Mouse (Mus musculus) forebrain, embryonic 15.5 days (tissue): ENCODE results near the gene Hivep1. TPM values are rescaled to one million over a fixed set of nuclear protein-coding genes. Genes with fewer than 3 reads are reported as not detected.

ENCODE experiments used
- ATAC-seq: fragments of 200-750 bp; cut with Nextera tagmentation; replicated peaks from 2 replicates; pipeline ENCODE4 v1.8.0; 2017; ENCODE audit warnings: mild to moderate bottlenecking, moderate TSS enrichment, moderate library complexity
- H3K27ac ChIP-seq: fragments of 300-500 bp; sonication (generic); replicated peaks from 2 replicates; pipeline ENCODE4 v1.5.1; 2015; ENCODE audit warnings: mild to moderate bottlenecking, inconsistent platforms
- H3K27me3 ChIP-seq: fragments of 300-500 bp; sonication (generic); 2 replicates; pipeline ENCODE4 v1.6.1; 2015; ENCODE audit warnings: inconsistent platforms
- H3K36me3 ChIP-seq: fragments of 300-500 bp; sonication (generic); 2 replicates; pipeline ENCODE4 v1.6.1; 2015; ENCODE audit warnings: mild to moderate bottlenecking, inconsistent platforms
- H3K4me1 ChIP-seq: fragments of 300-500 bp; sonication (generic); 2 replicates; pipeline ENCODE4 v1.6.1; 2015; ENCODE audit warnings: inconsistent platforms
- H3K4me2 ChIP-seq: fragments of 300-500 bp; sonication (generic); replicated peaks from 2 replicates; pipeline ENCODE4 v1.6.1; 2015; ENCODE audit warnings: mild to moderate bottlenecking, inconsistent platforms
- H3K4me3 ChIP-seq: fragments of 300-500 bp; sonication (generic); 2 replicates; pipeline ENCODE4 v1.5.1; 2015; ENCODE audit warnings: mild to moderate bottlenecking, inconsistent platforms
- H3K9ac ChIP-seq: fragments of 300-500 bp; sonication (generic); replicated peaks from 2 replicates; pipeline ENCODE4 v1.6.1; 2015; ENCODE audit warnings: mild to moderate bottlenecking, inconsistent platforms
- H3K9me3 ChIP-seq: fragments of 300-500 bp; sonication (generic); 2 replicates; pipeline ENCODE4 v1.6.1; 2016; ENCODE audit warnings: inconsistent platforms
- WGBS: fragments of 180-500 bp; shearing (Covaris S2); methylation state at CpG from one replicate; pipeline ENCODE4 v1.1.7; 2015; ENCODE audit warnings: mixed read lengths; 5-methylcytosine and 5-hydroxymethylcytosine counted together
- polyA plus RNA-seq: library from polyadenylated mRNA; unstranded; fragments of >200 nt; fragmentation: Nextera tagmentation; extraction: Ambion mirVana; gene quantifications from 2 replicates; pipeline ENCODE4 v1.2.1, GENCODE M21; 2015

Hivep1 gene
- polyA plus RNA-seq, 1 experiment from 2014 or later, result 21.9 TPM

DNA sequence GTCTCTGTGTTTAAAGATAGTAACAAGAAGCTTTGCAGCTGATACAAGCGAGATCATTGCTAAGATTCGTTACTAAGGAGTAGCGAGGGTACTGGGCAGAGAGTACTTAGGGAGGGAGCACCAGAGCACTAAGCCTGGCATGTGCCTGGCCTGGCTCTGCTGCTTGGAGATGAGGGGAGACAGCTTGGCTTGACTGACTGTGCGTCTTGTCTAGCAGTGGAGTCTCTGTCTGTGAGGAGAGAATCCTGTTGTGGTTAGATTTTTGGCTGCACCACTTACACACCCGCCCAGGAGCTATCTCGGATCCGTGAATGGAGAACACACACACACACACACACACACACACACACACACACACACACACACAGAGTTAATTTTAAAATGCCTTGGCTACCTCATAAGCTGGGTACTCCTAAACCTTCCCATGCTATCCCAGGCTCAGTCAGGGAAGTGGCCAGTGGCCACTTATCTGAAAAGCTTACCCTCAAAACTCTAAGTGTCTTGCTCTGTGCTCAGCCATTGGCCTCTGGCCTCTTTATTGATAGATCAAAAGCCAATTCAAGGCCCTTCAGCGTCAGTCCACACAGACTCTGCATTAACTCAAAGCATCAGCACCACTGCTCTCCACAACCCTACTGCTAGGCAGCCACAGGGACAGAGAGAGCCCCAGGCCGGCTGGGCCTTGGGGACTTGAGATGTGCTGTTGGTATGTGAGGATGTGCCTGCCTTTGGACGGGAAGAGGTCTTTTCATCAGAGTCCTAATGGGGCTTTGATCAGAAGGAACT, 28.5 kb downstream of the Hivep1 start:
- Histone ChIP-seq H3K36me3 (no peaks in the 10 kb centered on the region), H3K9me3 (no peaks in the 10 kb centered on the region), H3K27ac (no peak overlapping the region), H3K27me3 (no peaks in the 10 kb centered on the region), H3K4me1 (no peaks in the 10 kb centered on the region; the same call in 1 of the 2 replicates), H3K9ac (no peak overlapping the region), H3K4me3 (no peak overlapping the region), H3K4me2 (no peak overlapping the region)
- ATAC-seq, result no peak
- WGBS, result 62% methylated on average over 8 of the region's 10 CpGs

- WGBS, result 73% methylated on average over 5 of the region's 5 CpGs
Observed at GRCm38 (mm10) chr13:42088339-42088738, 36.5 kb downstream of the Hivep1 start.

DNA sequence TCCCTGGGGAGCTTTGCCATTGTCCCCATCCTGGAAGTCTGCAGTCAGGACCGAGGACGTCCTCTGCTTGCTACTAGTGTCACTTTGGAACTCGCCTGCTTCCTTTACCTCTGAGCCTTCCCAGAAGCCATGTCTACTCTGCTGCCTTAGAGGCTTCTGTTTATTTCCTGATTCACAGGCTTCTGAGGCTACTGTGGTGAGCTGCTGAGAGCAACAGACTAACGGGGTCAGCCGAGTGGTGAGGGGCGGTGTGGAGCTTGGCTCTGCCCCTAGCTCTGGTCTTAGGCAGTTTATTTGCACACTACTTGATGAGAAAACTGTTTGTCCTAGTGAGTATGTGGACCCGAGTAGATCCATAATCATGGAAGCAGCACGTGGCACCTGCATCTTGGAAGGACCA, 37.2 kb downstream of the Hivep1 start:
- no peak for ATAC-seq
- 69% methylated on average over 8 of the region's 8 CpGs for WGBS
- H3K27me3 ChIP-seq, result no peaks in the 10 kb centered on the region

More at GRCm38 (mm10) chr13:42088339-42088738, 36.5 kb downstream of the Hivep1 start:
- ATAC-seq, result no peak
- no peak overlapping the region for H3K4me3 ChIP-seq
- H3K36me3 ChIP-seq, result no peaks in the 10 kb centered on the region
- no peak overlapping the region for H3K9ac ChIP-seq
- no peak overlapping the region for H3K27ac ChIP-seq
- H3K4me1 ChIP-seq, result peaks cover 16% of the 10 kb centered on the region; the same call in 1 of the 2 replicates
- no peak overlapping the region for H3K4me2 ChIP-seq
- no peaks in the 10 kb centered on the region for H3K9me3 ChIP-seq
- no peaks in the 10 kb centered on the region for H3K27me3 ChIP-seq

DNA sequence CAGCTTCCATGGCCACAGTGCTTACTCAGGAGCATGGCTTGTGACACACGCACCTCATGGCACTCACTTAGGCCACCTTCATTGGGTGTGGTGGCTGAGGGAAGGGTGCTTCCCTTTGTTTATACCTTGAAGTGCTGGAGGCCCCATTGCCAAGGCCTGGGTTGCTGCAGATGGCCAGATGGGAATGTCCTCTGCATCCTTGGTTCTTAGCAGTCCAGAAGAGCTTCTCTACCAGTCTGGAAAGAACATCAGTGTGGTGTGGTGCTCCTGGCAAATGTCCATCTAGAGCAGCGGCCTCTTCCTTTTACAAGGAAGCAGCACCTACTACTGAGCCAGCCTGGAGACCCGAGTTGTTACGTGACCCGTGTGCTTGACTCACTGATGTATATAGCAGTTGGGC, 38.9 kb downstream of the Hivep1 start:
- H3K4me1 ChIP-seq, result peaks cover 16% of the 10 kb centered on the region; the same call in 1 of the 2 replicates
- WGBS, result 89% methylated on average over 5 of the region's 5 CpGs
- no peak overlapping the region for H3K4me3 ChIP-seq
- no peak overlapping the region for H3K9ac ChIP-seq
- no peaks in the 10 kb centered on the region for H3K27me3 ChIP-seq
- no peaks in the 10 kb centered on the region for H3K9me3 ChIP-seq
- no peak overlapping the region for H3K4me2 ChIP-seq
- no peaks in the 10 kb centered on the region for H3K36me3 ChIP-seq
- H3K27ac ChIP-seq, result no peak overlapping the region
- ATAC-seq, result no peak

More for the DNA sequence above, 37.2 kb downstream of the Hivep1 start:
- Histone ChIP-seq H3K4me2 (no peak overlapping the region), H3K4me1 (peaks cover 16% of the 10 kb centered on the region; the same call in 1 of the 2 replicates), H3K4me3 (no peak overlapping the region), H3K9me3 (no peaks in the 10 kb centered on the region), H3K27ac (no peak overlapping the region), H3K9ac (no peak overlapping the region), H3K36me3 (no peaks in the 10 kb centered on the region)

DNA sequence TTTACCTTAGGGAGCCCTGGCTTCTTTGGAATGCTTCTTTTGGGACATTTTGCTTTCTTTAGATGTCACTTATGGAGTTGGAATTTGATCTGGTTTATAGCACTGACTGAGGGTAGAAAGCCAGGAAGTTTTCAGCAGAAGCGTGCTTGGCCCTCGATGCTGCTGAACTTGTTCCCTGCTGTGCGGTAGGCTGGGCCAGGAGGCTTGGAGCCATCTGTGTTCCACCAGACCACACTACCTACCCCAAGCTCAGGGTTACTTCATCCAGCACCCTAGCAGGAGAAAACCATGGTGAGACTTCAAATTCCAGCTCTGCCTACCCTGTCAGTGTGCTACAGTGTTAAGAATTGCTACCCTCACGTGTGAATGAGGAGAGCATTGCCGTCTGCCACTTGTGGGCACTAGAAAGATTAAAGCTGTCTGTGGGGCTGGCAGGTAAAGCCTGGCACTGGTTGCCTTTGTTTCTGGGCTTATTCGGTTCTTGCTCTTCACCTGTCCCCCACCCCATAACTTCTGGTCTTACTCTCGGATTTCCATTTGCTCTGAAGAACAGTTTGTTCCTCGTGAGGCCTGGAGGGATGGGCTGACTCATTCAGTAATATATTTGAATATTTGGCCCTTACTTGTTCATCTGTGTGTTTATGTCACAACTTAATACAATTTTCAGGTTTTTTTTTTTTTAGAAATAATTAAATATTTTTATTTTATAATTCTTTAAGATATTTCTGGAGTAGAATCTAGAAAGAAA, 40.7 kb downstream of the Hivep1 start:
- Histone ChIP-seq H3K4me2 (no peak overlapping the region), H3K36me3 (no peaks in the 10 kb centered on the region), H3K4me3 (no peak overlapping the region), H3K9me3 (no peaks in the 10 kb centered on the region), H3K4me1 (peaks cover 19% of the 10 kb centered on the region; the same call in 1 of the 2 replicates), H3K27ac (no peak overlapping the region), H3K9ac (no peak overlapping the region), H3K27me3 (no peaks in the 10 kb centered on the region)
- WGBS, result 68% methylated on average over 8 of the region's 8 CpGs
- no peak for ATAC-seq

GRCm38 (mm10) chr13:42093268-42094042, 41.6 kb downstream of the Hivep1 start:
- no peak for ATAC-seq
- 61% methylated on average over 12 of the region's 12 CpGs for WGBS
- H3K36me3 ChIP-seq, result no peaks in the 10 kb centered on the region
- H3K9me3 ChIP-seq, result no peaks in the 10 kb centered on the region
- no peak overlapping the region for H3K9ac ChIP-seq
- H3K27ac ChIP-seq, result no peak overlapping the region
- H3K27me3 ChIP-seq, result no peaks in the 10 kb centered on the region
- no peak overlapping the region for H3K4me2 ChIP-seq
- no peak overlapping the region for H3K4me3 ChIP-seq
- H3K4me1 ChIP-seq, result peaks cover 19% of the 10 kb centered on the region; the same call in 1 of the 2 replicates

DNA sequence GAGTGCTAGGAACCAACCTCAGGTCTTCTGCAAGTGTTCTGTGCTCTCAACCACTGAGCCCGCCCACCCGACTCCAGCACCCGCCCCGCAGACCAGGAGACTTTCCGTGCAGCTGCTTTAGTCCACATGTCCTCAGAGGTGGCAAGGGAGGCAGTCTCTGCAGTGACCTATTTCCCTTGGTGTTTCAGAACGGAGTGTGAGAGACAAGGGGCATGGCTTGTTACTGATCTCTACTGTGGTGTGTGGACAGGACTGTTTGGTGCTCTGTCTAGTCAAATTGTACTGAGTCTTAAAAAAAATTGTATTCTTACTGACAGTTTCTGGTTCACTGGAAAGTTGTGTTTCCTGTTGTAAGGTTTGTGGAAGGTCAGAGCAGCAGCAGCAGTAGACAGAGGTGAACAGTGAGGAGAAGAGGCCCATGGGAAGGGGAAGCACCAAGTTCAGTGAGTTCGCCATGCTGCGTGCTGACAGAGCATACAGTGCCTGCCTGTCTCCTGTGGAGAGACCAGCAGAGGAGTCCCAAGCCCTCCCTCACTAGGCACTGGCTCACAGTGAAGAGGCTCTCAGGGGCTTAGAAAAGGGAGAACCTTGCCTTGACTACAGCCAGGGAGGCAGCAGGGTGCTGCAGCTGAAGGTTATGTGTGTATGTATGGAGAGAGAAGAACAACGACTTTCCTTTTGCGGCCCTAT, 44.1 kb downstream of the Hivep1 start:
- H3K4me2 ChIP-seq, result no peak overlapping the region
- 79% methylated on average over 10 of the region's 10 CpGs for WGBS
- H3K27me3 ChIP-seq, result no peaks in the 10 kb centered on the region
- no peak overlapping the region for H3K4me3 ChIP-seq
- H3K4me1 ChIP-seq, result peaks cover 16% of the 10 kb centered on the region; the same call in 1 of the 2 replicates
- no peak for ATAC-seq
- no peaks in the 10 kb centered on the region for H3K36me3 ChIP-seq
- no peak overlapping the region for H3K9ac ChIP-seq
- H3K9me3 ChIP-seq, result no peaks in the 10 kb centered on the region
- H3K27ac ChIP-seq, result no peak overlapping the region

- Histone ChIP-seq H3K4me3 (no peak overlapping the region), H3K9ac (no peak overlapping the region), H3K9me3 (no peaks in the 10 kb centered on the region), H3K36me3 (no peaks in the 10 kb centered on the region), H3K4me1 (peaks cover 23% of the 10 kb centered on the region), H3K27ac (no peak overlapping the region), H3K27me3 (no peaks in the 10 kb centered on the region), H3K4me2 (no peak overlapping the region)
- ATAC-seq, result no peak
Observed at GRCm38 (mm10) chr13:42097109-42097508, 45.3 kb downstream of the Hivep1 start.

- no peaks in the 10 kb centered on the region for H3K9me3 ChIP-seq
- H3K27ac ChIP-seq, result no peak overlapping the region
- H3K9ac ChIP-seq, result no peak overlapping the region
- H3K4me1 ChIP-seq, result peaks cover 31% of the 10 kb centered on the region
- no peaks in the 10 kb centered on the region for H3K36me3 ChIP-seq
- no peak overlapping the region for H3K4me3 ChIP-seq
- no peaks in the 10 kb centered on the region for H3K27me3 ChIP-seq
- WGBS, result 97% methylated on average over 1 of the region's 1 CpGs
- ATAC-seq, result no peak
- H3K4me2 ChIP-seq, result no peak overlapping the region
Observed at GRCm38 (mm10) chr13:42098522-42098921, 46.7 kb downstream of the Hivep1 start.

- WGBS, result 83% methylated on average over 4 of the region's 4 CpGs
- Histone ChIP-seq H3K36me3 (no peaks in the 10 kb centered on the region), H3K9me3 (no peaks in the 10 kb centered on the region), H3K27me3 (no peaks in the 10 kb centered on the region), H3K27ac (no peak overlapping the region), H3K4me2 (no peak overlapping the region), H3K4me1 (peaks cover 35% of the 10 kb centered on the region), H3K4me3 (no peak overlapping the region), H3K9ac (no peak overlapping the region)
- no peak for ATAC-seq
Observed at GRCm38 (mm10) chr13:42099523-42099922, 47.7 kb downstream of the Hivep1 start.

- ATAC-seq, result peak; percentile 27
- H3K4me2 ChIP-seq, result no peak overlapping the region
- H3K27me3 ChIP-seq, result no peaks in the 10 kb centered on the region
- H3K9me3 ChIP-seq, result no peaks in the 10 kb centered on the region
- H3K27ac ChIP-seq, result peak overlapping the region; percentile 41; the same call in 1 of the 2 replicates
- WGBS, result 39% methylated on average over 13 of the region's 13 CpGs
- no peak overlapping the region for H3K9ac ChIP-seq
- peaks cover 32% of the 10 kb centered on the region for H3K4me1 ChIP-seq
- H3K36me3 ChIP-seq, result no peaks in the 10 kb centered on the region
- H3K4me3 ChIP-seq, result no peak overlapping the region
Observed at GRCm38 (mm10) chr13:42101440-42102190, 49.8 kb downstream of the Hivep1 start.
